Mouse (Mus musculus): ENCODE results near the gene Rpl27a. TPM values are rescaled to one million over a fixed set of nuclear protein-coding genes. Genes with fewer than 3 reads are reported as not detected.

Gene Rpl27a
- total RNA-seq, 1 experiment from 2014 or later: 417 TPM

DNA sequence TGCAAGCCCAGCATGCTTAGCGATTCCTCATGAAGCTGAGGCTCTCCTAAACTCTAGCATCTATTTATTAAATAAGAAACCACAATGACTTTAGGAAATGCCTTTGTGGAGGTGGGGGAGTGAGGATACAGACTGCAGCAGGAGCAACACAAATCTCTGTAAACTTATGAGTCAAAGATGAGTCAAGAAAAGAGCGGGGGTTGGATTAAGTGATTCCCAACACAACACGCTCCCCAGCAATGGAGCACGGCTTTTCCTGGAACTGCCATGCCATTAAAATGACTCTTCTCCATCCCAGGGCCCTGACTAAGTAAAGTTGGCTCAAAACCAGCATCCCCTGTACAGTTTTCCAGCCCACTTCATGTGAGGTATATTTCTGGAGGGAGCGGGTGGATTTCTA lies 27.8 kb downstream of the Rpl27a start:
- no peak for ATAC-seq (replicated peaks; ENCODE audit: insufficient number of reproducible peaks, low FRiP score, low TSS enrichment, poor library complexity, severe bottlenecking)

DNA sequence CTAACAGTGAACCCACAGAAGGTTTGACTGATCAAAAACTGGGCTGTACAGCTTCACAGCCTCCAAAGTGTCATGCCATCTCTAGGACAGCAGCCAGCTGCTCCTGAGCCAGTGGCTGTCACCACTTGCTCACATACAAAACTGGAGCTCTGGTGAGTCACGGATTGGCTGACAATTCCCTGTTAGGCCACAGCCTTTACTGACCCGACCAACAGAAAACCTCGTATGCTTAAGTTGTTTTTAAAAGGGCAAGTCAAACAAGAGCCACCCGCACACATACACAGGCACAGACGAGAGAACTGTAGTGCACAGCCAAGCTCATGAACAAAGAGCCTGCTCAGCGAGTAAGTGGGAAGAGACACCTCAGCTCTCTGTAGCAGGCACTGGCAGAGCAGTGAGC lies 40.6 kb downstream of the Rpl27a start:
- ATAC-seq (replicated peaks; ENCODE audit: insufficient number of reproducible peaks, low FRiP score, low TSS enrichment, poor library complexity, severe bottlenecking): no peak

DNA sequence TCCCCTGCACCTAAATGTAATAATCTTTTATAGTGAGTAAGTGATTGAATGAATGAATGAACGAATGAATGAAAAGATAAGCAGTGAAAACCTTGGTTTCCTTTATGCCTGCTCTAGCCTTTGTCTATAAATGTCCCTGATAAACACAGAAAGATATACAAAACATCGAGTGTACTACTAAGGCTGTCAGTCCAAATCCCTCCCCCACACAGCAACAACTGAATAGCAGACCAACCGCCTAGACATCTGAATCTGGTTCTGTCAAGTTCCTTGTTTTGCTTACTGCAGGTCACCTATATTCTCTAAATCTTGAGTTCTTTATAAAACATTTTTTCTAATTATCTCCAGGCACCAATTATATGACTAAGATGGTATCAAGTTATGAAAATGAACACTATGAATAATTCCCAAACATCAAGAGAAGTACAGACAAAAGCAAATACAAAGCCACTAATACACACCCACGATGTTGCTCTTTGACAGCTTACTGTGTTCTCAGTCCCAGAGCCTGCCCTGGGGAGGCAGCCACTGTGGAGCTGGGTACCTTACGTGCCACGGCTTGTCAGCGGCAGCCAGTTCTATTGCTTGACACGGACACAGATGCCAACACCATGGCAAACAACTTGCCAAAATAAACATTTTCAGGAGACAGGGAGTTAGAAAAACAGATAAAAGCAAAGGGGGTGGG lies 42.7 kb downstream of the Rpl27a start:
- no peak for ATAC-seq (replicated peaks; ENCODE audit: insufficient number of reproducible peaks, low FRiP score, low TSS enrichment, poor library complexity, severe bottlenecking)

DNA sequence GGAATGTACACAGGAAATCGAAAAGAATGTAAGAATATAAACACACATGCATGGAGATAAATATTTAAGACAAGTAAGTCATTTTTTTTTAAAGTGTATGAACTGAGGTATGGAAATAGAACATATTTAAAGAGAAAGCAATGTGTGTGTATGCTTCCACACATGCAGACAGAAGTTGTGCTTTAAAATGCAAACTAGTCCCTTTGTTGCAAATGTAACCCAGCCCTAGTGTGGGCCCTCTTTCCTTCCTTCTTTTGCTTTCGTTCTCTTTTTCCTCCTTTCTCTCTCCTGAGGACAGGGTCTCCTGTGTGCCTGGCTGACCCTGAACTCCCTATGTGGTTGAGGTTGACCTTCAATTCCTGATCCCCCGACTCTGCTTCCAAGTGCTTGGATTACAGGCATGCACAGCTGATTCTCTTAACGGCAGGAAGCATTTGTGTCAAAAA lies 43.2 kb downstream of the Rpl27a start:
- no peak for ATAC-seq (replicated peaks; ENCODE audit: insufficient number of reproducible peaks, low FRiP score, low TSS enrichment, poor library complexity, severe bottlenecking)

DNA sequence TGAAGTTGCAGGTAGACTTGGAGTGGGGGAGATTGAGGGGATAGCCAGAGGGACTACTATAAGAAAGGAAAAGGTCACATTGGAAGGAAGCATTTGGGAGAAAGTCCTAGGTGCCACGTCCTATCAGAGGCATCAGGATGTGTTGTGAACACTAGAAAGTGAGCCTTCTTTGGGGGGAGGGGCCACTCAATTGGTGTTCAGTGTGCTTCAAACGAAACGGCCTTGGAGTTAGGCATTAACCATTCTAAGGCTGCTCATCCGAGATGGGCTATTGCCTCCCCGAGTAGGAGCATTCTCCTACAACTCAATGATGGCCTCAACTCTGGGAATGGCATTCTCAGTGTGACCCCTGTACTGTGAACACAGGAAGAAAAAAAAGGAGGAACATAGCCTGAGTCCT lies 43.7 kb downstream of the Rpl27a start:
- no peak for ATAC-seq (replicated peaks; ENCODE audit: insufficient number of reproducible peaks, low FRiP score, low TSS enrichment, poor library complexity, severe bottlenecking)

DNA sequence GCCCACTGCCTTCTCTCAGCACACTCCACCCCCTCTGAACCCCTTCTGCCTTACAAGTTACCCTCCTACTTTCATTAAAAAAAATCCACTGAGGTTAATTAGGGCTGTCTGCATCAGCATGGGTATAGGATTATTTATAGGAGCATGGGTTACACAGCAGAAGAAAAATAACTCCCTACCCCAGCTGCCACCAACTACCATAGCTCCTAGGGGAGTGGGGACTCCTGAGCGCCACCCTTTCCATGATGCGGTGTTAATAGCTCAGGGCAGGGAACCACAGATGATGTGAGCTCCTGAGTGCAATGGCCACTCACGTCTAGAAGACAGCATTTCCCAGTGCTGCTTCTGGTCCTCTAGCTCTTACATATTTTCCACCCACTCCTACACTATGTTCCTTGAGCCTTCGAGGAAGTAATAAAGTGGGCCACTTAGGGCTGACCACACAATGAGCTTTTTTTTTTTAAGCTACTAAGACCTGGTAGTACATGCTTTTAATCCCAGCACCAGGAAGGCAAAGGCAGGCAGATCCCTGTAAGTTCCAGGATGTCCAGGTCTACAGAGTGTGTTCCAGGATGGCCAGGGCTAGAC lies 44.9 kb downstream of the Rpl27a start:
- ATAC-seq (replicated peaks; ENCODE audit: insufficient number of reproducible peaks, low FRiP score, low TSS enrichment, poor library complexity, severe bottlenecking): no peak

DNA sequence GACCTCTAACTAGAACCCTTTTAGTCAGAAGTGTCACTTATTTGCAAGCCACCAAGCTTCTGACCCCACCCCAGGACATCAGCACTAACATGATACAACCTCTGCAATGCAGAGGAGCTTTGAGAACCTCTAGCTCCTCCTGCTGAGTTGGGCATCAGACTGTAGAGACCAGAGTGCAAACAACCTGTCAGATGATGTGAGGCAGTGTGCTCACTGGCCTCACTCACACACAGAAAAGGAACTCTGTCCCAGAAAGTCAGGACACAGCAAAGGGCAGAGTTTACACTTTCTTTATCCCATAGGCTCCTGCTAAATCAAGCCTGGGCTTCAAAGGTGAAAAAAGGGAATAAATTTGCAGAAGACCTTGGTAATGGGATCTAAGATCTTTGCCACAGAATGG lies 47.4 kb downstream of the Rpl27a start:
- no peak for ATAC-seq (replicated peaks; ENCODE audit: insufficient number of reproducible peaks, low FRiP score, low TSS enrichment, poor library complexity, severe bottlenecking)

DNA sequence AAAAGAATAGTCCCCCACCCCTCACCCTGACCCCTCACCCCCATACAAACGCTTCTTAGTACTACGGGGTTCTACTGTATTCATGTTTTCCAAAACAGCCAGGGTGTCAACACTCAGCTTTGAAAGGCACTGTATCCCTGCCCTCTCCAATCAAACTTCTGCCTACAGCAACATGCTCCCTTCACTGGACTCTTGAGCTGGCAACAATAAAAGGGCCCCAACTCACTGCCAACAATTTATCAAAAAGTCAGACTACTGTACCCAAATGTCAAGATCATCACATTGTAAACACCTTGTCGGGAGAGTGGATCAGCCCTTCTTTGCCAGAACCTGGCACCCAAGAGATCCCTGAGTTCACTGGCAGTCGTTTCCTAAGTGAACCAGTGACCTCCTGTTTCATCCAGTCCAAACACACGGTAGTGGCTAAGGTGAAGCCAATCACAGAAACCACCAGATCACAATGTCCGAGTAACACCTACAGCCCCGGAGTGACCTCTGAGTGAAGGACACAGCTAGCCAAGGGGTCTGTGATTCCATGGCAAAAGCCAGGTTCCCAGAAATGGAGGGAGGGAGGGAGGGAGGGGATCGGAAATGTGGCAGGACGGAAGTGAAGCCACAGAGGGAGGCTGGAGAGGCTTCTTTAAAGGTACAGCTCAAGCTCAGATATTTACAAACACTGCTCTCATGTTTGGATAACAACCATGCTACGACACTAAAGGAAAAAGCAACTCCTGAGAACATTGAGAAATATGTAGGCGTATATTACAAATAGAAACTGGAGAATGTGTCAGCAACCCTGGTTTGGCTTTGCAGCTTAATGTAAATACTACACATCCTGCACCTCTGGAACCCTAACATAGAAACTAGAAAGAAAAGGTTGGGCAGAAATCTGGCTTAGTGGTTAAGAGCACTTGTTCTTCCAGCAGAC lies 48.2 kb downstream of the Rpl27a start:
- no peak for ATAC-seq (replicated peaks; ENCODE audit: insufficient number of reproducible peaks, low FRiP score, low TSS enrichment, poor library complexity, severe bottlenecking)

DNA sequence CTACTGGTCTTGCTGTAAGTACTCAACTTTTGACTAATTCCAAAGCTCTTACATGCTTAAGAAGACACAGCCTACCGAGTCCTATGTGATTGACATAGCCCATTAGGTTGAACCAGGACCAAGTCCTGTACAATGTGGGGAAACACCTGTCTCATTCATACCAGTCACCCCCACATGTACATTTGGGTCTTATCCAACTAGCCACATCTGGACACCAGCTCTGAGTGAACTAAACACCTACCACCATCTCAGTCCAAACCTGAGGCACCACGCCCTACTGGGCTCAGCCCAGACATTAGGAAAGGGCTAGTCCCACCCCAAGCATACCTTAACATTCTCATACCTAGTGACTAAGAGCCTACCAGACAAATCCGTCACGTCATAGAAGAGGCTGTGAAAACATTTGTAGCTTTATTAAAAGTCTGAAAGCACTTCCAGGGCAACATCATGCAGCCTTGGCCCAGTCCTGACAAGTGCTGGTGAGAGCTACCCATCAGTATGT lies 49.5 kb downstream of the Rpl27a start:
- no peak for ATAC-seq (replicated peaks; ENCODE audit: insufficient number of reproducible peaks, low FRiP score, low TSS enrichment, poor library complexity, severe bottlenecking)

Other genes with a start within 250 kb of the Rpl27a start
- not detected in 3 replicates for gene Stk33, start 80.1 kb upstream of the Rpl27a start, total RNA-seq (2017)
- gene Trim66, start 11.0 kb upstream of the Rpl27a start, total RNA-seq (2017): under 0.01 to 0.19 TPM in 2 of 3 replicates, not detected in the other
- gene St5, start 184.5 kb downstream of the Rpl27a start, total RNA-seq (2017): 10.7 to 15.4 TPM (median 11.9 TPM) in 3 replicates
- gene Akip1, start 184.5 kb downstream of the Rpl27a start, total RNA-seq (2017): 6.3 to 8.2 TPM (median 8.2 TPM) in 3 replicates
- gene BC051019, start 204.7 kb downstream of the Rpl27a start, total RNA-seq (2017): not detected in 3 replicates
- 0.95 TPM in 1 of 3 replicates, not detected in the others for gene Ascl3, start 212.6 kb downstream of the Rpl27a start, total RNA-seq (2017)
- gene Tmem9b, start 233.7 kb downstream of the Rpl27a start, total RNA-seq (2017): 43.1 to 71.7 TPM (median 54.0 TPM) in 3 replicates